Mouse (Mus musculus) kidney, adult 8-10 months (tissue): ENCODE measurements around the gene Vmn1r229.

Experiments
- DNase-seq, 2 experiments: peaks; one replicate each; pipeline ENCODE4 v3.0.0; 2022

Vmn1r229 gene

DNA sequence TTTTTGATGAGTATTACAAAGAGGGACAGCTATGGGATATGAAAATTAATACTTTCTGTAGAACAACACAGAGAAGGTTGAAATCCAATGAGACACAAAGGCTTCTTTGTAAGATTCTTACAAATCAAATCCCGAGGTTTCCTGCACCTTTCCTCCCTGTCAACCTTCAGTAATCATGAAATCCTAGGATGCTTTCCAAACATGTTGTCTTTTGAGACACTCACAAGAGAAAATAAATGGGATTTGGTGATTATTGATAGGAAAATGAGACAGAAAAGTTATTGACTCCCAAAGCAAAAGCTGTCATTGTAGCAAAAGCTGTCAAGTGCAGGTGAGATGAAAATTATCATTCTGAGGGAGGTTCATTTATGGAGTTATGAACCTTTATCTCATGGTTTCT lies at the start of gene Vmn1r229:
Gene Vmn1r229, plus strand, starts transcription at position 301 of the 400 bp plus-strand sequence.
- DNase-seq = no peak

DNA sequence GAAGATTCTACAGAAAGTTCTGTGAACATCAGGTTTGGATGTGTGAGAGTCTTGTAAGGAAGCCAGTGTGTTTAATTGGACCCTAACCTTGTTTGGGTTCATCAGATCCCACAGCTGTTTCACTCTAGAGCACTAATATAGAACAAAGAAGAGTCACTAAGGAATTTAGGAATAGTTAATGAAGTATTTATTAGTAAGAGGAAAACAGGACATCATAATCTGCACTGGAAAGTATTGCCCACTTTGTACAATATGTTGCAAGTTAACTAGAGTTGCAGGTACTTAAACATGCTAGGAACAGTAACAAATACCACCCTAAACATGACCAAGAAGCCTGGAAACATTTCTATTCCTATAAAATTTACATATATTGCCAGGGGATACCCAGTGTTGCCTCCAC lies 25.3 kb upstream of the Vmn1r229 start, which contains the start of gene Vmn1r228:
Gene Vmn1r228, minus strand, starts transcription at position 101 of the 400 bp plus-strand sequence.
- DNase-seq = no peak

GRCm38 (mm10) chr17:20840144-20840543 lies 28.8 kb downstream of the Vmn1r229 start, which contains the start of gene Vmn1r230:
Vmn1r230 (plus strand) TSS chr17:20840444.
- no peak for DNase-seq
